Mouse (Mus musculus) G1E (cell line): ENCODE data around the gene Pdcd11.

Experiments
- CTCF ChIP-seq: IDR thresholded peaks from 2 replicates; pipeline ENCODE4 v1.5.1; 2012; ENCODE audit warnings: low read depth, low read length, inconsistent platforms, mixed read lengths
- TAL1 ChIP-seq: conservative IDR thresholded peaks from 2 replicates; pipeline ENCODE4 v1.6.1; 2012; ENCODE audit warnings: low read depth, low read length, inconsistent platforms, mixed read lengths

DNA sequence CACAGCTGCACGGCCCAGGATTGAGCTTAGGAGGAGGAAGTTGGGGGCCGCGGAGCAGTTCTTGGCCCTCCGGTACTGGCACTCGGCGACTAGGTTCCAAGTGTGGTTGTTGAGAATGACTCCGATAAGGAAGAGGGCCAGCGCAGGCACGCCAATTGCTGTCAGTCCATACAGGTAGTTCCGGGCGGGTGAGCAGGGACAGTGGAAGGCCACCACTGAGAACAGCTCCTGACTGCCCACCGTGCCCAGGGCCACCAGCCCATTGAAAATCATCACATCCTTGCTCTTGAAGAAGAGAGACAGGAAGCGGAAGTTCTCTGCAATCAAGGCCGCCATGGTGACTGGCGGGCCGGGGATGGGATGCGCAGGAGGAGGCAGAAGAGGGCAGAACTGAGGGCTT, 45.0 kb downstream of the Pdcd11 start:
- TF ChIP-seq TAL1 (no peak), CTCF (no peak)
